Mouse (Mus musculus) spleen, adult 2 months (tissue): ENCODE data around the gene Tmem125. TPM values are rescaled to one million over a fixed set of nuclear protein-coding genes. Genes with fewer than 3 reads are reported as not detected.

Experiments
- DNase-seq, 2 experiments: peaks; one replicate each; pipeline versions ENCODE4 v3.0.0 to v3.0.0-alpha.2; 2012 to 2021; ENCODE audit warnings: low spot score in 2 of 2, low read depth in 1 of 2
- H3K27ac ChIP-seq: fragments of 200-500 bp; 2 replicates; pipeline ENCODE4 v1.5.1; 2012; ENCODE audit warnings: low read length, inconsistent platforms; ENCODE audit not compliant: insufficient read depth
- H3K27me3 ChIP-seq: fragments of 200-500 bp; 2 replicates; pipeline ENCODE4 v1.6.1; 2012; ENCODE audit warnings: mild to moderate bottlenecking, moderate library complexity, low read length, inconsistent platforms; ENCODE audit not compliant: control insufficient read depth, insufficient read depth
- H3K36me3 ChIP-seq: fragments of 200-500 bp; 2 replicates; pipeline ENCODE4 v1.6.1; 2012; ENCODE audit warnings: mild to moderate bottlenecking, low read length, inconsistent platforms; ENCODE audit not compliant: control insufficient read depth, insufficient read depth
- H3K4me1 ChIP-seq: fragments of 200-500 bp; 2 replicates; pipeline ENCODE4 v1.6.1; 2011; ENCODE audit warnings: inconsistent platforms; ENCODE audit not compliant: control insufficient read depth, insufficient read depth, insufficient read length
- H3K4me3 ChIP-seq: fragments of 200-500 bp; 2 replicates; pipeline ENCODE4 v1.5.1; 2011; ENCODE audit warnings: mild to moderate bottlenecking, inconsistent platforms; ENCODE audit not compliant: insufficient read depth, insufficient read length; ENCODE audit errors: extremely low read depth
- CTCF ChIP-seq: fragments of 200-500 bp; IDR thresholded peaks from 2 replicates; pipeline ENCODE4 v1.5.1; 2011; ENCODE audit warnings: mild to moderate bottlenecking, inconsistent platforms; ENCODE audit not compliant: insufficient read depth, insufficient read length, insufficient replicate concordance; ENCODE audit errors: extremely low read depth
- POLR2A ChIP-seq: fragments of 200-500 bp; IDR thresholded peaks from 2 replicates; pipeline ENCODE4 v1.6.1; 2011; ENCODE audit warnings: low read depth, low read length, inconsistent platforms
- WGBS: fragments of 180-500 bp; shearing (Covaris S2); methylation state at CpG from one replicate; pipeline ENCODE4 v1.1.7; 2018; 5-methylcytosine and 5-hydroxymethylcytosine counted together
- polyA plus RNA-seq: library from polyadenylated mRNA; depleted of rRNA; stranded (reverse); fragments of >200 nt; gene quantifications from 2 replicates; pipeline ENCODE4 v1.2.3, GENCODE M21; 2012

Gene Tmem125
- polyA plus RNA-seq, 1 experiment: 0.79 TPM

DNA sequence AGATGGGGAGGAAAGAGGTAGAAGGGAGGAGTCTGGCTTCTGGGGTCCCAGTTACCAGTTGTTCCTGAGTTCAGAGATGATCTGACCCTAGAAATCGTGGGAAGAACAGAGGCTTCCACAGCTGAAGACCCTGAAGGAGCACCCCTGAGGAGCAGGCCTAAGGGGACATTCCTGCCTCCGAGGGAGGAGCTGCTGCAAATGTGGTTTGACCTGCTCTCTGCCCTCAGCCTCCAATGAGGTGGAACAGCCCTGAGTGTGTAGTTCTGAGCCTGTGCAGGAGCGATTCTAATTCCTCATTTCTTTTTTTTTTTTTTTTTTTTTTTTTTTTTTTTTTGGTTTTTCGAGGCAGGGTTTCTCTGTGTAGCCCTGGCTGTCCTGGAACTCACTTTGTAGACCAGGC is 10.7 kb downstream of the Tmem125 start:
- H3K4me3 ChIP-seq: no peak overlapping the region
- no peak overlapping the region for H3K27ac ChIP-seq
- TF ChIP-seq CTCF (no peak), POLR2A (no peak)
- WGBS: 34% methylated on average over 3 of the region's 4 CpGs
- DNase-seq: no peak
- H3K4me1 ChIP-seq: no peaks in the 10 kb centered on the region
- no peaks in the 10 kb centered on the region for H3K36me3 ChIP-seq
- no peaks in the 10 kb centered on the region for H3K27me3 ChIP-seq

DNA sequence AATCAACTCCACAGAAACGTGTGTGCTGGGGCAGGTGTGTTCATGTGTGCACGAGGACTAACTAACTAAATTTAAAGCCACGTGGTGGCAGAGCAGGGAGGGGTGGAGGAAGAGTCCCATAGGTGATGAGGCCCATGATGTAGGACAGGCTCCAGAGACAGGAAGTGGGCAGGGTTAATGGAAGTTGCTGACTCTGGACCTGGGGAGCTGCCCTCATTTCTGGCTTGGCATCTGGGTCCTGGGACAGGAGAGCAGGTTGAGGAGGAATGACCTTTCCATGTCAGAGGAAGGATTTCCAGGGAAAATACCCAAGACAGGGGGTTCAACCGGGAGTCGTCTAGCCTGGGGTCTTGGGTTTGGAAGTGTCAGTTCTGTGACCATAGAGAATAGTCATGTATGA is 11.2 kb downstream of the Tmem125 start:
- H3K27ac ChIP-seq: no peak overlapping the region
- H3K36me3 ChIP-seq: no peaks in the 10 kb centered on the region
- H3K4me1 ChIP-seq: no peaks in the 10 kb centered on the region
- H3K27me3 ChIP-seq: no peaks in the 10 kb centered on the region
- no peak overlapping the region for H3K4me3 ChIP-seq
- 54% methylated on average over 5 of the region's 5 CpGs for WGBS
- no peak for TF ChIP-seq POLR2A
- no peak for TF ChIP-seq CTCF
- no peak for DNase-seq

DNA sequence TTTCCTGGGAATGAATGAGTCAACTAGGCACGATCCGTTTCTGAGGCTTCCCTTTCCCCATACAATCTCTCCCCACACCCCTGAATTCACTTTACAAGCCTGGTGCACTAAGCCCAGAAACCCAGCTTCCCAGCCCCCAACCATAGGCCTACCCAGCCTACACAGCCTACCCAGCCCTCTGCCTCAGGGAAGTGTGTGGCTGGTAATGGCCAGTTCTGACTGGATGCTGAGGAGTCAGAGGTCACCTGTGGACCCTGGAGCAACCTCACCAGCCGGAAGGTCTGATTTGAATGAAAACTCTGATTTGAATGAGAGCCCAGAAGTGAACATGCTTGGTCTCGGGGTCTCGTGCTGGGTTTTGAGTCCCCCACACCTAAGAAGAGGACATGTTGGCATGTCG is 16.1 kb downstream of the Tmem125 start:
- WGBS: 91% methylated on average over 6 of the region's 6 CpGs
- no peak overlapping the region for H3K4me3 ChIP-seq
- TF ChIP-seq POLR2A (no peak), CTCF (no peak)
- no peaks in the 10 kb centered on the region for H3K36me3 ChIP-seq
- no peaks in the 10 kb centered on the region for H3K27me3 ChIP-seq
- no peaks in the 10 kb centered on the region for H3K4me1 ChIP-seq
- DNase-seq: no peak
- H3K27ac ChIP-seq: no peak overlapping the region

- DNase-seq: no peak
- Histone ChIP-seq H3K27me3 (no peaks in the 10 kb centered on the region), H3K4me1 (no peaks in the 10 kb centered on the region), H3K36me3 (no peaks in the 10 kb centered on the region), H3K27ac (no peak overlapping the region), H3K4me3 (no peak overlapping the region)
- WGBS: 77% methylated on average over 5 of the region's 5 CpGs
- TF ChIP-seq CTCF (no peak), POLR2A (no peak)
Observed at GRCm38 (mm10) chr4:118527335-118527681, 16.5 kb downstream of the Tmem125 start.

- TF ChIP-seq POLR2A (no peak), CTCF (no peak)
- DNase-seq: no peak
- H3K36me3 ChIP-seq: no peaks in the 10 kb centered on the region
- H3K4me3 ChIP-seq: no peak within 1 kb of the TSS
- no peaks in the 10 kb centered on the region for H3K4me1 ChIP-seq
- WGBS: 87% methylated on average over 17 of the region's 17 CpGs
- no peak within 1 kb of the TSS for H3K27ac ChIP-seq
- H3K27me3 ChIP-seq: no peaks in the 10 kb centered on the region
Observed at GRCm38 (mm10) chr4:118526408-118527334, 17.2 kb downstream of the Tmem125 start, which contains the start of gene 2610528J11Rik. TSS of gene 2610528J11Rik (plus strand) at chr4:118526999.

DNA sequence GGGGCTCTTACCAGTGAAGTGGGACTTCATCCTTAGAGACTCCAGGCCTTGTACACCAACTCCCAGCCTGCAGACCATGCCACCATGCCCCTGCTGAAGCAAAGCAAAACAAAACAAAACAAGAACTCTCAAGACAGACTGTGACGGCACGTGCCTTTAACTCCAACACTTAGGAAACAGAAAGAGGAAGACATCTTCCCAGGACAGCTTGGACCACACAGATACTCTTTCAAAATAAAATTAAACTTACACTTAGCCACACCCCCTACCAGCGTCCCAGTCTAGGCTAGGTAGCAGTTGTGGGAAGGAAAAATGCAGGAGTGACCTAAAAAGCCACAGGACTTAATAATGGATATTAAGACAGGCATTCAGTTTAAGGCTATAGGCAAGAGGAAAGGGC is 18.1 kb downstream of the Tmem125 start:
- no peaks in the 10 kb centered on the region for H3K27me3 ChIP-seq
- DNase-seq: no peak
- H3K4me1 ChIP-seq: no peaks in the 10 kb centered on the region
- H3K4me3 ChIP-seq: no peak overlapping the region
- no peaks in the 10 kb centered on the region for H3K36me3 ChIP-seq
- no peak for TF ChIP-seq CTCF
- TF ChIP-seq POLR2A: no peak
- no peak overlapping the region for H3K27ac ChIP-seq
- WGBS: 55% methylated on average over 3 of the region's 3 CpGs

DNA sequence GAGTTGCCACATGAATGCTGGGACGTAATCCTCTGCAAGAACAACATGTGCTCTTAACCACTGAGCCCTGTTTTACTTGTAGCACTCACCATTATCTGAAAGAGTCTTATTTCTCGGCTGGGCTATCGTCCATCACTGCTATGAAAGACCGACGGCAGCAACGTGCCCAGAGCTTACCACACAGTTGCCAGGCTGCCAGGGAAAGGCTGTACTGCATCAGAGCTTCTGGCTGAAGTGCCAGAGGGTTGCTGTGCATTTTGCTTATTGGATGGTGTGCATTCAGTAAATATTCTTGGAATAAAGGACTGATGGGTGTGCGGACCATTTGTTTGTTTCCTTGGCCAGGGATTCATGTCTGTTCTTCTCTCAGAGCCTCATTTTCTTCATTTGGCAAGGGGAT is 19.9 kb downstream of the Tmem125 start:
- H3K27me3 ChIP-seq: no peaks in the 10 kb centered on the region
- H3K4me1 ChIP-seq: no peaks in the 10 kb centered on the region
- TF ChIP-seq POLR2A (no peak), CTCF (no peak)
- WGBS: 88% methylated on average over 7 of the region's 7 CpGs
- no peak overlapping the region for H3K4me3 ChIP-seq
- no peak for DNase-seq
- no peaks in the 10 kb centered on the region for H3K36me3 ChIP-seq
- no peak overlapping the region for H3K27ac ChIP-seq
